Mouse (Mus musculus) kidney, adult 2 months (tissue): ENCODE measurements around the gene Syt1.

Experiments
- CTCF ChIP-seq: fragments of 200-500 bp; conservative IDR thresholded peaks from 2 replicates; pipeline ENCODE4 v1.5.1; 2011; ENCODE audit warnings: low read depth, mild to moderate bottlenecking, control low read depth, low read length, moderate library complexity, mixed read lengths; ENCODE audit not compliant: insufficient read depth, insufficient read length
- POLR2A ChIP-seq: fragments of 200-500 bp; IDR thresholded peaks from one replicate; pipeline ENCODE4 v1.6.1; 2011; ENCODE audit warnings: low read depth, low read length, control low read depth

DNA sequence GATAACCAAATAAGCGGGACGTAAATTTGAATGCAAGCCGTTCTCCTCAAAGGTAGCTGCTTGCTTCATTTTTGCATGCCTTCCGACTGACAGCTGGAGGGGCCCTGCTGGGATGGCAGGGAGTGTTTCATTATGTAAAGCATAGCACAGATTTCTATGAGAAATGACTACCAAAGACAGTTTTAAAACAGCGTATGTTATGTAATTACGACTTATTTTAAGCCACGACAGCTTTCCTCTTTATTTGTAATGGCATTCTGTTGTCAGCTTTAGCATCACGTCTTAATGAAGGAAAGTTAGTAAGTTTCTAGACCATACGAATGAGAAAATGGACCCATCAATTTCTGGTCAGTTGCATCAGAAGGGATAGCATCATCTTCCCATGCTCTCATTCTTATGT is 410.1 kb downstream of the Syt1 start:
- TF ChIP-seq CTCF (no peak), POLR2A (no peak)
